Mouse (Mus musculus) neural tube, embryonic 12.5 days (tissue): ENCODE results near the gene Tmem53. TPM values are rescaled to one million over a fixed set of nuclear protein-coding genes. Genes with fewer than 3 reads are reported as not detected.
"Not testable (repeated sequence)": the region's sequence is repeated elsewhere in the genome, so short reads cannot be mapped to it uniquely, and the experiment has no call there.

Experiments
- ATAC-seq: fragments of 200-750 bp; cut with Nextera tagmentation; 2 replicates; pipeline ENCODE4 v1.8.0; 2017; ENCODE audit warnings: low read depth, mild to moderate bottlenecking, moderate TSS enrichment, moderate library complexity; ENCODE audit not compliant: low FRiP score
- H3K27ac ChIP-seq: fragments of 300-500 bp; sonication (generic); 2 replicates; pipeline ENCODE4 v1.5.1; 2016
- H3K27me3 ChIP-seq: fragments of 300-500 bp; sonication (generic); replicated peaks from 2 replicates; pipeline ENCODE4 v1.6.1; 2016; ENCODE audit warnings: mild to moderate bottlenecking
- H3K36me3 ChIP-seq: fragments of 300-500 bp; sonication (generic); 2 replicates; pipeline ENCODE4 v1.6.1; 2016; ENCODE audit warnings: mild to moderate bottlenecking
- H3K4me1 ChIP-seq: fragments of 300-500 bp; sonication (generic); 2 replicates; pipeline ENCODE4 v1.6.1; 2016
- H3K4me2 ChIP-seq: fragments of 300-500 bp; sonication (generic); replicated peaks from 2 replicates; pipeline ENCODE4 v1.6.1; 2016; ENCODE audit warnings: mild to moderate bottlenecking
- H3K4me3 ChIP-seq: fragments of 300-500 bp; sonication (generic); 2 replicates; pipeline ENCODE4 v1.5.1; 2016
- H3K9ac ChIP-seq: fragments of 300-500 bp; sonication (generic); 2 replicates; pipeline ENCODE4 v1.6.1; 2016; ENCODE audit warnings: mild to moderate bottlenecking
- H3K9me3 ChIP-seq: fragments of 300-500 bp; sonication (generic); 2 replicates; pipeline ENCODE4 v1.6.1; 2016; ENCODE audit warnings: mild to moderate bottlenecking
- WGBS: fragments of 180-500 bp; shearing (Covaris S2); methylation state at CpG from one replicate; pipeline ENCODE4 v1.1.7; 2016; 5-methylcytosine and 5-hydroxymethylcytosine counted together
- polyA plus RNA-seq: library from polyadenylated mRNA; unstranded; fragments of >200 nt; fragmentation: Nextera tagmentation; extraction: Ambion mirVana; gene quantifications from 2 replicates; pipeline ENCODE4 v1.2.1, GENCODE M21; 2016

Tmem53 gene
- polyA plus RNA-seq, 1 experiment from 2014 or later: 7.0 TPM

GRCm38 (mm10) chr4:117254017-117254627 is 2.4 kb downstream of the Tmem53 start:
- 61% methylated on average over 5 of the region's 5 CpGs for WGBS
- peaks cover 12% of the 10 kb centered on the region for H3K4me1 ChIP-seq
- H3K9ac ChIP-seq: no peak overlapping the region
- no peaks in the 10 kb centered on the region; the same call in 1 of the 2 replicates for H3K27me3 ChIP-seq
- H3K4me3 ChIP-seq: no peak overlapping the region
- H3K9me3 ChIP-seq: no peaks in the 10 kb centered on the region
- H3K4me2 ChIP-seq: no peak overlapping the region
- no peaks in the 10 kb centered on the region for H3K36me3 ChIP-seq
- ATAC-seq: no peak
- no peak overlapping the region for H3K27ac ChIP-seq

DNA sequence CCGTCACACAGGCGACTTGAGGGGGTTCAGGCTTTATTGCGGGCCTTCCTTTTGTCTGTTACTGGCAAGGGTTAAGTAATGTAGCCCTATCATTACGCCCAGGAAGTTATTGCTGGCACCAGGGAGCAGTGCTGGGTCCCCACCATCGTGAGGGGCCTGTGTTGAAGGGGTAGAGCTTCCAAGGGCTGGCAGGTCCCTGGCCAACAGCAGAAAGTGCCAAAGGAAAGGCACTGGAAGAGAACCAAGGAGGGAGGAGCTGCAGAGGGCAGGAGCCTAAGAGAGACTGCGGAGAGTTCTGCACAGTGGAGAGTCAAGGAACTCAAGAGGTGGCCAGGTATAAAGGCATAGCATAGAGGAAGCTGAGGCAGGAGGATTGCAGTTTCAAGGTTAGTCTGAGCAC is 2.9 kb downstream of the Tmem53 start:
- no peaks in the 10 kb centered on the region for H3K36me3 ChIP-seq
- WGBS: 35% methylated on average over 6 of the region's 6 CpGs
- no peak for ATAC-seq
- no peak overlapping the region for H3K4me3 ChIP-seq
- peaks cover 12% of the 10 kb centered on the region for H3K4me1 ChIP-seq
- H3K27me3 ChIP-seq: no peaks in the 10 kb centered on the region; the same call in 1 of the 2 replicates
- no peak overlapping the region for H3K4me2 ChIP-seq
- H3K9ac ChIP-seq: no peak overlapping the region
- no peak overlapping the region for H3K27ac ChIP-seq
- H3K9me3 ChIP-seq: no peaks in the 10 kb centered on the region

DNA sequence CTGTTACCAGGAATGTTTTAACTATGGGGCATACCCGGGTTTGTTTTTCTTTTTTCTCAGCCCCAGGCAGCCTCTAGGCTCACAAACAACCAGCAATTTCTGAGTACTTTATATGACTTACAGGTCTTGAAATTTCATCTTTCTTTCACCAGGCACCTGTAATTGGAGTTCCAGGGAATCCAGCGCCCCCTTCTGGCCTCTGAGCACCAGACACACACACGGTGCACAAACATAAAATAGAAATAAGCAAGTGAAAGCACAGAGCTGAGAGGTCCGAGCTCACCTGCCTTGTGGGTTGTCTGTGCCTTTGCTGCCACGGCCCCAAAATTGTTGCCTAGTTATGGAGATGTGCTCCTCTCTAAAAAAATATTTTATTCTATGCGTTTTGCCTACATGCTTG is 8.2 kb downstream of the Tmem53 start:
- WGBS: 75% methylated on average over 6 of the region's 6 CpGs
- not testable (repeated sequence) for H3K4me1 ChIP-seq, H3K4me3 ChIP-seq, H3K9me3 ChIP-seq, H3K4me2 ChIP-seq, H3K9ac ChIP-seq, H3K27ac ChIP-seq, H3K36me3 ChIP-seq, H3K27me3 ChIP-seq, ATAC-seq

GRCm38 (mm10) chr4:117261222-117261621 is 9.5 kb downstream of the Tmem53 start:
- no peaks in the 10 kb centered on the region for H3K36me3 ChIP-seq
- H3K27ac ChIP-seq: no peak overlapping the region
- WGBS: 83% methylated on average over 2 of the region's 2 CpGs
- H3K4me3 ChIP-seq: no peak overlapping the region
- H3K27me3 ChIP-seq: no peaks in the 10 kb centered on the region
- no peaks in the 10 kb centered on the region for H3K9me3 ChIP-seq
- H3K9ac ChIP-seq: no peak overlapping the region
- no peak for ATAC-seq
- peaks cover 4% of the 10 kb centered on the region; the same call in 1 of the 2 replicates for H3K4me1 ChIP-seq
- no peak overlapping the region for H3K4me2 ChIP-seq

DNA sequence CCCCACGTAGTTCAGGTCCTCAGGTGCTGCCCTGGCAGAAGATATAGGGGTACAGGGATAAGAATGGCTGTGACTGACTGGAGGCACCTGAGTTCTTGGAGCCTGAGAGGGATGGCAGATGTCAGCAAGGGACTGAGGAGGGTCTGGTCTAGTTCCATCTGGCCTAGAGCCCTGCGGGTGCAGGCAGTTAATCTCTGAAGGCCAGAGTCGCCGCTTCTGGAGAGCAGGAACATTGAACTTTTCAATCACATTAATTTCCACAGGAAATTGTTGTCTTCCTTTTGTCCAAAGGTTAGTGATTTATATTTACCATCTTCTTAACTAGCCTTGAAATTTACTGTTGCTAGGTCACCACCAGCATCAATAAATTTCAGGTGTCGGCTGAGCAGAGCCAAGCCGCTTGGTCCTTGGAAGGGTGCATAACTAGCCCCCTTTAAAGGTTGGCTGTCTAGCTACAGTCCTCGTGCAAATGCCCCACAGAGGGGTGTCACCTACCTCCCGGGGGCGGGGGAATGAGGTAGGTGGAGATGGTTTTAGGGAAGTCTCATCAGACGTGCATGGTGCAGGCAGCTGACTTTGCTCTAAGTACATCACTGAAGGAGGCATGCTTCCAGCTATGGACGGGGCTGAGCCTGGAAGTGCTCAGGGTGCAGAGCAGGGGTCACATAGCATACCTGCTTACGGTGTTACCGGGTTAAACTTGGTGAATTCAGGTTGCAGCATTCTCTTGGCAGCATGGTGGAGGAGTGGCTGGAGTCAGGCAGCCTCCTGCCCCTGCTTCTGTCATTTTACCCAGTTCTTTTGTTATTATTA is 10.6 kb downstream of the Tmem53 start:
- no peak overlapping the region for H3K4me2 ChIP-seq
- no peak overlapping the region for H3K9ac ChIP-seq
- H3K27me3 ChIP-seq: peaks cover 3% of the 10 kb centered on the region; the same call in 1 of the 2 replicates
- no peak overlapping the region for H3K4me3 ChIP-seq
- H3K4me1 ChIP-seq: peaks cover 4% of the 10 kb centered on the region; the same call in 1 of the 2 replicates
- no peak for ATAC-seq
- H3K36me3 ChIP-seq: no peaks in the 10 kb centered on the region
- WGBS: 47% methylated on average over 13 of the region's 13 CpGs
- no peak overlapping the region for H3K27ac ChIP-seq
- H3K9me3 ChIP-seq: no peaks in the 10 kb centered on the region

DNA sequence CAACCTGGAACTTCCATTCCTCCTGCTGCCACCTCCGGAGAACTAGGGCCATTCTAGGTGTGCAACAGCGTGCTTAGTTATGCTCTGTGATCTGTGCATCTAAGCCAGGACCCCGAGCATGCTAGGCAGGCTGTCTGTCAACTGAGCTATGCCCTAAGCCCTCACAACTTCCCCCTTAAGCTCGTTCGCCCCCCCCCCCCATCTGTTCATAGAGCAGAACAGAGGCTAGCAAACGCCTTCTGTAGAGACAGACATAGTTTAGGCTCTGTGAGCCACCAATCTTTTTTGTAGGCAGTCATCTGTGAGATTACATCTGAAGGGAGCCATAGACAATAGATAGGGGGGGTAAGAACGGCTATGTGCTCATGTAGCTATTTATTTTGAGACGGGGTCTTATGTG is 11.2 kb downstream of the Tmem53 start:
- Histone ChIP-seq H3K4me1 (peaks cover 4% of the 10 kb centered on the region; the same call in 1 of the 2 replicates), H3K4me2 (no peak overlapping the region), H3K9me3 (no peaks in the 10 kb centered on the region), H3K27ac (no peak overlapping the region), H3K27me3 (peaks cover 7% of the 10 kb centered on the region), H3K4me3 (no peak overlapping the region), H3K9ac (no peak overlapping the region), H3K36me3 (no peaks in the 10 kb centered on the region)
- WGBS: 70% methylated on average over 8 of the region's 8 CpGs
- no peak for ATAC-seq

- H3K27me3 ChIP-seq: peaks cover 9% of the 10 kb centered on the region
- 4% methylated on average over 2 of the region's 2 CpGs for WGBS
- no peak overlapping the region for H3K27ac ChIP-seq
- H3K4me3 ChIP-seq: no peak overlapping the region
- no peaks in the 10 kb centered on the region for H3K9me3 ChIP-seq
- H3K9ac ChIP-seq: no peak overlapping the region
- ATAC-seq: no peak
- H3K4me1 ChIP-seq: peaks cover 10% of the 10 kb centered on the region
- peaks cover 8% of the 10 kb centered on the region for H3K36me3 ChIP-seq
- H3K4me2 ChIP-seq: no peak overlapping the region
Measured at GRCm38 (mm10) chr4:117267284-117267683, 15.5 kb downstream of the Tmem53 start.

DNA sequence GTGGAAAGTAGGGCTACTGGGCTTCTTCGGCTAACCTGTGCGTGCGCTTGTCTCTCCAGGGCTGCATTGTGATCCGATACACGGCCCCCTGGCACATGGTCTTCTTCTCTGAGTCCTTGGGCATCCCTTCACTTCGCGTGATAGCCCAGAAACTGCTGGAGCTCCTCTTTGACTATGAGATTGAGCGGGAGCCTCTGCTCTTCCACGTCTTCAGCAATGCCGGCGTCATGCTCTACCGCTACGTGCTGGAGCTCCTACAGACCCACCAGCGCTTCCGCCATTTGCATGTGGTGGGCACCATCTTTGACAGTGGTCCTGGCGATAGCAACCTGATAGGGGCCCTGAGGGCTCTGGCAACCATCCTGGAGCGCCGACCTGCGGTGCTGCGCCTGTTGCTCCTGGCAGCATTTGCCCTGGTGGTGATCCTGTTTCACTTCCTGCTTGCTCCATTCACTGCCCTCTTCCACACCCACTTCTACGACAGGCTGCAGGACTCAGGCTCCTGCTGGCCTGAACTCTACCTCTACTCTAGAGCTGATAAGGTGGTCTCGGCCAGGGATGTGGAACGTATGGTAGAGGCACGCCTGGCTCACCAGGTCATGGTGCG is 16.2 kb downstream of the Tmem53 start:
- H3K4me2 ChIP-seq: no peak overlapping the region
- ATAC-seq: no peak
- H3K4me3 ChIP-seq: no peak overlapping the region
- H3K27ac ChIP-seq: no peak overlapping the region
- H3K4me1 ChIP-seq: peaks cover 17% of the 10 kb centered on the region
- no peak overlapping the region for H3K9ac ChIP-seq
- 87% methylated on average over 25 of the region's 25 CpGs for WGBS
- no peaks in the 10 kb centered on the region for H3K9me3 ChIP-seq
- H3K36me3 ChIP-seq: peaks cover 11% of the 10 kb centered on the region
- peaks cover 9% of the 10 kb centered on the region for H3K27me3 ChIP-seq

GRCm38 (mm10) chr4:117270278-117270677 is 18.5 kb downstream of the Tmem53 start:
- H3K9me3 ChIP-seq: peaks cover 8% of the 10 kb centered on the region
- H3K4me3 ChIP-seq: no peak overlapping the region
- no peak overlapping the region for H3K9ac ChIP-seq
- H3K36me3 ChIP-seq: peaks cover 32% of the 10 kb centered on the region
- 0 out of 2 replicates have a peak, but pooled peaks have one; percentile 31 for ATAC-seq
- H3K4me1 ChIP-seq: peaks cover 18% of the 10 kb centered on the region
- peaks cover 9% of the 10 kb centered on the region for H3K27me3 ChIP-seq
- WGBS: 14% methylated on average over 6 of the region's 6 CpGs
- H3K27ac ChIP-seq: no peak overlapping the region
- H3K4me2 ChIP-seq: no peak overlapping the region

DNA sequence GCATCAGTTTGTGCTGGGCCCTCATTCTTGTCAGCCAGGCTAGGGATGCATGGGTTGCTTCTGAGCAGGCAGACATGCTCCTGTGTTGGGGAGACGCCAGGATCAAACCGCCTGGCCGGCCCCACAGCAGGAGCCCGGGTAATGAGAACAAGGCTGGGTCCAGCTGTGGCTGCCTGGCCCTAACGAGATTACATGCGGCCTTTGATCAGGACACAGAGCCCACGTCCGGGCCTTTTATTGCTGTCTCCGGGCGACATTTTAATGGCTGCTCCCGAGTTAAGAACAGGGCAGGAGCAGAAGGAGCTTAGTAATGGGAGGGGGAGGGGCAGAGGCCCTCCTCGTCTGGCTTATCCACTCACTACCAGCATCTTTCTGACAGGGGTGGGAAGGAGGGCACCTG is 20.7 kb downstream of the Tmem53 start:
- H3K27ac ChIP-seq: peak overlapping the region; percentile 46
- H3K4me3 ChIP-seq: no peak overlapping the region
- peaks cover 6% of the 10 kb centered on the region for H3K27me3 ChIP-seq
- H3K4me2 ChIP-seq: no peak overlapping the region; the same call in 1 of the 2 replicates
- 8% methylated on average over 12 of the region's 12 CpGs for WGBS
- peaks cover 36% of the 10 kb centered on the region for H3K4me1 ChIP-seq
- peaks cover 8% of the 10 kb centered on the region for H3K9me3 ChIP-seq
- peak; percentile 24 for ATAC-seq
- no peak overlapping the region for H3K9ac ChIP-seq
- H3K36me3 ChIP-seq: peaks cover 54% of the 10 kb centered on the region

- peaks cover 8% of the 10 kb centered on the region for H3K9me3 ChIP-seq
- no peak overlapping the region for H3K4me2 ChIP-seq
- H3K4me3 ChIP-seq: no peak overlapping the region
- no peak overlapping the region for H3K9ac ChIP-seq
- H3K27ac ChIP-seq: no peak overlapping the region
- peaks cover 54% of the 10 kb centered on the region for H3K4me1 ChIP-seq
- H3K36me3 ChIP-seq: peaks cover 71% of the 10 kb centered on the region
- ATAC-seq: no peak
- 97% methylated on average over 4 of the region's 4 CpGs for WGBS
- H3K27me3 ChIP-seq: no peaks in the 10 kb centered on the region
Measured at GRCm38 (mm10) chr4:117274720-117275119, 23.0 kb downstream of the Tmem53 start.

DNA sequence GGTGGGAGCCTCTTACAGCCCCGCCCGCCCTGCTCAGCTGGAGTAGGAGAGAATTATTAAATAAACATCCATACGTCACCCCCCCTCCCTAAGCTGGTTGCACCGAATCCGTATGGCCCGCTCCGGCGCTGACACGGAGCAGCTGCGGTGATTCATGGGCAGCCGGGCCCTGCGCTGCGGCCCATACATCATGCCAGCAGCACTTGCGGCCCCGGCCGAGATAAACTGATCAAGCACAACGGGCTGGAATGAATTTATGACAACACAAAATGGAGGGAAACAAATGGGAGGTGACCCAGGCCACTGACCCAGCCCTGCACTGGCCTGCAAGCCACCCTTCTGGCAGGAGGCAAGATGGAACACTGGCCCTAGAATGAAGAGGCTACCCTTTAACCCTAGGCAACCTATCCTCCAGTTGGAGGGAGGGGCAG is 24.5 kb downstream of the Tmem53 start:
- ATAC-seq: peak; percentile 34; the same call in 1 of the 2 replicates
- WGBS: 62% methylated on average over 17 of the region's 17 CpGs
- H3K4me3 ChIP-seq: no peak overlapping the region
- H3K9ac ChIP-seq: no peak overlapping the region
- peaks cover 8% of the 10 kb centered on the region for H3K9me3 ChIP-seq
- H3K27me3 ChIP-seq: no peaks in the 10 kb centered on the region
- H3K36me3 ChIP-seq: peaks cover 84% of the 10 kb centered on the region
- peaks cover 57% of the 10 kb centered on the region for H3K4me1 ChIP-seq
- peak overlapping the region; percentile 5; the same call in 1 of the 2 replicates for H3K4me2 ChIP-seq
- no peak overlapping the region for H3K27ac ChIP-seq
